Mouse (Mus musculus): Measurements from ENCODE around the gene Pin1. TPM values are rescaled to one million over a fixed set of nuclear protein-coding genes. Genes with fewer than 3 reads are reported as not detected.

Gene Pin1
- total RNA-seq, 1 experiment from 2014 or later = 20.2 TPM

- DNase-seq = no peak
These were observed 53.5 kb downstream of the Pin1 start for GRCm38 (mm10) chr9:20705420-20705819.

GRCm38 (mm10) chr9:20705981-20706380 lies 54.1 kb downstream of the Pin1 start:
- no peak for DNase-seq

GRCm38 (mm10) chr9:20710471-20710870 lies 58.6 kb downstream of the Pin1 start:
- DNase-seq = peak; percentile 69

DNA sequence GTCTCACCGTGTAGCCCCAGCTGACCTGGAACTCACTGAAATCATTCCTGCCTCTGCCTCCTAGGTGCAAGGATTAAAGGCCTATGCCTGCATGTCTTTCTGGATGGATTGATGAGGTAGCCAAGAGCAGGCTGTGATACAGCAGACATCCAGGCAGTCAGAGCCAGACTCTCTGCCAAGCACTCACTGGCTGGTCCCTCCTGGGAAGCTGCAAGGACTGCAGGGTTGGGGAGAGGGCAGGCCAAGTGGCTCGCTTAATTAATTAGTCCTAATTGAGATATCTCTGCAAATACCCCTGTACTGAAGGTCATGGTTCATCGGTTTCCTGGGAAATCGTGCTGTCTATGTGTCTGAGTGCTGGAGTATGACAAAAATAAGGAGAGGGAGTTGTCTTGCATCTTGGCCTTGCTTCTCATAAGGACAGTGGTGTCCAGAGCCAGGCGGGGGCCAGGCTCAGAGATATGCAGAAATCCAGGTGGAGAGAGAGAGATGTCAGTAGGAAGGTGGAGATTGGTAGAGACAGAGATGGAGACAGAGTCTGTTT lies 61.1 kb downstream of the Pin1 start:
- DNase-seq = no peak

DNA sequence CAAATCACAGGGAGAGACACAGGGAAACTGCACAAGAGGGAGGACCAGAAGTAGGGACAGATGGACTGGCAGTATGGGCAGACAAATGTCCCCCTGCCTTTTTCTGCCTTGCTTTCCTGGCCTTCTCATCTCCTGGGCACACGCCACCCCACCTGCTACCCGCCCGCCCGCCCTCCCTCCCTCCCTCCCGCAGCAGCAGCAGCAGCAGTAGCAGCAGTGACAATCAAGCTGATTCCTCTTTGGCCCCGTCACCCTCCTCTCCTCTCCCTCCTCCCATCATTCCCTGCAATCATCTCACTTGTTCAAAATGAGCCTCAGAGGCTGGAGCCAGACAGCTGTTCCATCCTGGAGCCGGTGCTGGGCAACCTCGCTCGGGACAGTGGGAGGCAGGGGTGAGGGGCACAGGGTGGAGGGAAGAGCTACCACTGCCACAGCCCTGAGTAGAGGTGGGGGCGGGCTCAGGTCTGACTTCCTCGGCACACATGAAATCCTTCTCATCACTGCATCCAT lies 61.6 kb downstream of the Pin1 start:
- no peak for DNase-seq

DNA sequence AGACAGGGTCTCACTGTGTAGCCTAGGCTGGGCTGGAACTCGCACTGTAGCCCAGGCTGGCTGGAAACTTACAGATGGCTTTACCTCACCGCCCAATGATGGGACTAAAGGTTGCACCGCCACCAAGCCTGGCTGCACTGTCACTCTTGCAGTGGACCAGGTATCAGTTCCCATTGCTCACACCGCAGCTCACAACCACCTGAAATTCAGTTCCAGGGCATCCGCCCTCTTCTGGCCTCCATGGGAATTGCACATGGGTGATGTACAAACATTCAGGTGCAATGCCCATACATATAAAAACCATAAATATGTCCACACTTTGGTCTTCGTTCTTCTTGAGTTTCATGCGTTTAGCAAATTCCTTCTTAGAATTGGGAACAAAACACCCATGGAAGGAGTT lies 63.4 kb downstream of the Pin1 start:
- no peak for DNase-seq

Other genes starting within 250 kb of the Pin1 start
- 22.6 and 23.8 TPM in 2 replicates for gene Zfp26, start 191.9 kb upstream of the Pin1 start, total RNA-seq (2021)
- gene Zfp426, start 159.3 kb upstream of the Pin1 start, total RNA-seq (2021) = 20.5 and 22.1 TPM in 2 replicates
- gene Zfp266, start 130.7 kb upstream of the Pin1 start, total RNA-seq (2021) = 44.0 and 46.2 TPM in 2 replicates
- 9.2 and 10.8 TPM in 2 replicates for gene Zfp846, start 70.8 kb upstream of the Pin1 start, total RNA-seq (2021)
- 308 TPM in 2 replicates for gene Ubl5, start 9.2 kb upstream of the Pin1 start, total RNA-seq (2021)
- 15.3 and 18.7 TPM in 2 replicates for gene Fbxl12, start 7.3 kb upstream of the Pin1 start, total RNA-seq (2021)
- gene Olfm2, start 94.3 kb downstream of the Pin1 start, total RNA-seq (2021) = 1.6 and 2.4 TPM in 2 replicates
- 114 and 117 TPM in 2 replicates for gene Col5a3, start 163.0 kb downstream of the Pin1 start, total RNA-seq (2021)
- not detected in 2 replicates for gene Rdh8, start 166.4 kb downstream of the Pin1 start, total RNA-seq (2021)
- gene A230050P20Rik, start 216.5 kb downstream of the Pin1 start, total RNA-seq (2021) = 17.6 and 22.7 TPM in 2 replicates
- 3.4 and 5.3 TPM in 2 replicates for gene Angptl6, start 227.6 kb downstream of the Pin1 start, total RNA-seq (2021)
- gene Ppan, start 236.1 kb downstream of the Pin1 start, total RNA-seq (2021) = 38.0 and 44.2 TPM in 2 replicates
- gene Eif3g, start 246.5 kb downstream of the Pin1 start, total RNA-seq (2021) = 146 and 155 TPM in 2 replicates